Mouse (Mus musculus): ENCODE measurements at regions not wholly inside any gene's neighbourhood (a gene's known extent, or its start where the extent isn't known, plus 50 kb on each side); places are given as distances from the start of the nearest gene placed in this dataset.

- Histone ChIP-seq H3K4me1 (replicated peaks; ENCODE audit: control insufficient read depth, insufficient read depth, low read length) (no peaks in the 10 kb centered on the region), H3K9me3 (ENCODE audit: control insufficient read depth, low read length) (no peaks in the 10 kb centered on the region), H3K4me2 (replicated peaks) (no peak overlapping the region), H3K4me3 (replicated peaks; ENCODE audit: low read length) (no peak overlapping the region), H3K36me3 (replicated peaks; ENCODE audit: control insufficient read depth, insufficient read depth) (no peaks in the 10 kb centered on the region), H3K9ac (no peak overlapping the region), H3K27ac (no peak overlapping the region), H3K27me3 (ENCODE audit: control insufficient read depth, insufficient read depth, low read length) (no peaks in the 10 kb centered on the region)
- WGBS = 85% methylated on average over 3 of the region's 3 CpGs
- no peak for ATAC-seq (ENCODE audit: low FRiP score)
- no peak for DNase-seq (ENCODE audit: low spot score)
Observed at GRCm38 (mm10) chr8:76309200-76309599, 590.0 kb upstream of the Nr3c2 start.

DNA sequence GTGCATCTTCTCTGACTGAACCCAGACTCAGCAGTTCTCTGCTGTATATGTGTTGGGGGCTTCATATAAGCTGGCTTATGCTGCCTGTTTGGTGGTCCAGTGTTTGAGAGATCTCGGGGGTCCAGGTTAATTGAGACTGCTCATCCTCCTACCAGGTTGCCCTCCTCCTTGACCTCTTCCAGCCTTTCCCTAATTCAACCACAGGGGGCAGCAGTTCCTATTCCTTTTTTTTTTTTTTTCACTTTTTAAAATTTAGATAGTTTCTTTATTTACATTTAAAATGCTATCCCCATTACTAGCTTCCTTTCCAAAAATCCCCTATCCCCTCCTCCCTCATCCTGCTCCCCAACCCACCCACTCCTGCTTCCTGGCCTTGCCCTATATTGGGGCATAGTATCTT is 570.7 kb upstream of the Nr3c2 start:
- WGBS = 84% methylated on average over 1 of the region's 1 CpGs

DNA sequence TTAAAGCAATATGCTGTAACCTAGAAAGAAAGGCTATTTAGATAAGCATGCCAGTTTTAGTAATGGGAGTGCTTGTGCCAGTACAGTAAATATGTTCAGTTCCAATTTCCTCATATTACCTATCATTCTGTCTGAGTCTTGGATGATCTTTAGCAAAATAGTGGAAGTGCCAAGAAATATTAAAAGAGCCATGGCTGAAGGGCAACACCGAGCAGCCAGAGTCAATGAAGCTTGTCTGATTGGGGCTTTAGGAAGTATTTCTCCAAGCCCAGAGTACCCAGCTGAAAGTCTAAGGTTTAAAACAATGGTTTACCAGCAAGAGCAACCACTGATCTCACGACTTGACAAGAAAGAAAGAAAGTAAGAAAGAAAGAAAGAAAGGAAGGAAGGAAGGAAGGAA is 556.2 kb upstream of the Nr3c2 start:
- no peak for DNase-seq (ENCODE audit: low spot score)
- Histone ChIP-seq H3K36me3 (replicated peaks; ENCODE audit: control insufficient read depth, insufficient read depth) (no peaks in the 10 kb centered on the region), H3K9ac (no peak overlapping the region), H3K27ac (no peak overlapping the region), H3K27me3 (ENCODE audit: control insufficient read depth, insufficient read depth, low read length) (no peaks in the 10 kb centered on the region), H3K4me3 (replicated peaks; ENCODE audit: low read length) (no peak overlapping the region), H3K9me3 (ENCODE audit: control insufficient read depth, low read length) (no peaks in the 10 kb centered on the region), H3K4me2 (replicated peaks) (no peak overlapping the region), H3K4me1 (replicated peaks; ENCODE audit: control insufficient read depth, insufficient read depth, low read length) (no peaks in the 10 kb centered on the region)
- WGBS = 60% methylated on average over 2 of the region's 2 CpGs
- ATAC-seq (ENCODE audit: low FRiP score) = no peak

More for the DNA sequence above, 570.7 kb upstream of the Nr3c2 start:
- Histone ChIP-seq H3K4me3 (replicated peaks; ENCODE audit: low read length) (no peak overlapping the region), H3K9ac (no peak overlapping the region), H3K4me2 (replicated peaks) (no peak overlapping the region), H3K4me1 (replicated peaks; ENCODE audit: control insufficient read depth, insufficient read depth, low read length) (no peaks in the 10 kb centered on the region), H3K27ac (no peak overlapping the region), H3K27me3 (ENCODE audit: control insufficient read depth, insufficient read depth, low read length) (no peaks in the 10 kb centered on the region), H3K36me3 (replicated peaks; ENCODE audit: control insufficient read depth, insufficient read depth) (no peaks in the 10 kb centered on the region), H3K9me3 (ENCODE audit: control insufficient read depth, low read length) (no peaks in the 10 kb centered on the region)
- no peak for DNase-seq (ENCODE audit: low spot score)
- no peak for ATAC-seq (ENCODE audit: low FRiP score)

DNA sequence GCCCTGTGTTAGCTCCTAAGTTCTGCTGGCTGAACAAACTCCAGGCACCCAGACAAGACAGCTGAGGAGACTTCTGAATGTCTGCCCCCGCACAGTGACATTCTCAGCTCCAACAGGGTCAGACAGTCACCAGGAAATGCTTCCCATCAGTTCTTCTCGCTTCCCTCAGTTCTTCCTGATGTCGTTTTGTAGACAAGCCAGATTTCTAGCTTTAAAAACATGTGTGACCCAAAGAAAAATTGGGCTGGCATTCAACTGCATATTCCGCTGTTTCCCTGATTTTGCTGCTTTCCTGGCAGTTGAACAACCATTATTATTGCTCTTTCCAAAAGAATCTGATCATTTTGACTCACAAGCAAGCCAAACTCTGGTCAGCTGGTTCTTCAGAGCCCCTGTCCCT is 553.1 kb upstream of the Nr3c2 start:
- Histone ChIP-seq H3K4me2 (replicated peaks) (no peak overlapping the region), H3K9me3 (ENCODE audit: control insufficient read depth, low read length) (no peaks in the 10 kb centered on the region), H3K9ac (no peak overlapping the region), H3K27me3 (ENCODE audit: control insufficient read depth, insufficient read depth, low read length) (no peaks in the 10 kb centered on the region), H3K27ac (no peak overlapping the region), H3K4me3 (replicated peaks; ENCODE audit: low read length) (no peak overlapping the region), H3K36me3 (replicated peaks; ENCODE audit: control insufficient read depth, insufficient read depth) (no peaks in the 10 kb centered on the region), H3K4me1 (replicated peaks; ENCODE audit: control insufficient read depth, insufficient read depth, low read length) (no peaks in the 10 kb centered on the region)
- ATAC-seq (ENCODE audit: low FRiP score) (no peak), DNase-seq (ENCODE audit: low spot score) (no peak)
- 84% methylated on average over 4 of the region's 4 CpGs for WGBS

- Histone ChIP-seq H3K36me3 (replicated peaks; ENCODE audit: control insufficient read depth, insufficient read depth) (no peaks in the 10 kb centered on the region), H3K9ac (no peak overlapping the region), H3K27me3 (ENCODE audit: control insufficient read depth, insufficient read depth, low read length) (no peaks in the 10 kb centered on the region), H3K9me3 (ENCODE audit: control insufficient read depth, low read length) (no peaks in the 10 kb centered on the region), H3K4me2 (replicated peaks) (no peak overlapping the region), H3K4me3 (replicated peaks; ENCODE audit: low read length) (no peak overlapping the region), H3K4me1 (replicated peaks; ENCODE audit: control insufficient read depth, insufficient read depth, low read length) (no peaks in the 10 kb centered on the region), H3K27ac (no peak overlapping the region)
- ATAC-seq (ENCODE audit: low FRiP score) (no peak), DNase-seq (ENCODE audit: low spot score) (peak; percentile 58)
- WGBS = 76% methylated on average over 1 of the region's 1 CpGs
Observed at GRCm38 (mm10) chr8:76346832-76347231, 552.4 kb upstream of the Nr3c2 start.

- DNase-seq (ENCODE audit: low spot score) (no peak), ATAC-seq (ENCODE audit: low FRiP score) (no peak)
- H3K4me3 ChIP-seq (replicated peaks; ENCODE audit: low read length) = no peak overlapping the region
- no peak overlapping the region for H3K4me2 ChIP-seq (replicated peaks)
- no peak overlapping the region for H3K27ac ChIP-seq
- no peaks in the 10 kb centered on the region for H3K27me3 ChIP-seq (ENCODE audit: control insufficient read depth, insufficient read depth, low read length)
- H3K4me1 ChIP-seq (replicated peaks; ENCODE audit: control insufficient read depth, insufficient read depth, low read length) = no peaks in the 10 kb centered on the region
- H3K36me3 ChIP-seq (replicated peaks; ENCODE audit: control insufficient read depth, insufficient read depth) = no peaks in the 10 kb centered on the region
- no peak overlapping the region for H3K9ac ChIP-seq
- no peaks in the 10 kb centered on the region for H3K9me3 ChIP-seq (ENCODE audit: control insufficient read depth, low read length)
Observed at GRCm38 (mm10) chr8:76374314-76374713, 524.9 kb upstream of the Nr3c2 start.

DNA sequence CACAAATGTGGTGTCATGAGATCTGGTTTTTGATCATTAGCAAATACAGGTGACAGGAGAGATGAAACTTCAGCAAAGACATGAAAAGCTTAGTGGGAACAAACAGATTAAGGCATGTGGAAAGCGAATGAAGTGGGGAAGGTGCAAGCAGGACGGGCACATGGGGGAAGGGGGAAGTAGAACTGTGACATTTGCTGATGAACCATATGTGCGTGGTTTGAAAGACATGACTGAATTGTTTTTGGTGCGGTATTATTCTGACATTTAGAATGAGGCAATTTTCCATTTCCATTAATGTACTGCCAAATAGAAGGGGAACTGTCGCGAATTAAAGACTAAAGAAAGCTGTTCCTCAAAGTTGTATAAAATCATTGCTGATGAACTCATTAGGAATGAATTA is 521.5 kb upstream of the Nr3c2 start:
- no peaks in the 10 kb centered on the region for H3K27me3 ChIP-seq (ENCODE audit: control insufficient read depth, insufficient read depth, low read length)
- DNase-seq (ENCODE audit: low spot score) = no peak
- WGBS = 91% methylated on average over 6 of the region's 6 CpGs

GRCm38 (mm10) chr8:76381643-76382042 is 517.6 kb upstream of the Nr3c2 start:
- ATAC-seq (ENCODE audit: low FRiP score) (no peak), DNase-seq (ENCODE audit: low spot score) (no peak)
- no peaks in the 10 kb centered on the region for H3K9me3 ChIP-seq (ENCODE audit: control insufficient read depth, low read length)
- 86% methylated on average over 2 of the region's 2 CpGs for WGBS
- no peaks in the 10 kb centered on the region for H3K27me3 ChIP-seq (ENCODE audit: control insufficient read depth, insufficient read depth, low read length)
- H3K27ac ChIP-seq = no peak overlapping the region
- no peak overlapping the region for H3K9ac ChIP-seq
- H3K4me1 ChIP-seq (replicated peaks; ENCODE audit: control insufficient read depth, insufficient read depth, low read length) = 0 out of 2 replicates have a peak, but pooled peaks cover 7% of the 10 kb centered on the region
- no peak overlapping the region for H3K4me3 ChIP-seq (replicated peaks; ENCODE audit: low read length)
- H3K4me2 ChIP-seq (replicated peaks) = no peak overlapping the region
- no peaks in the 10 kb centered on the region for H3K36me3 ChIP-seq (replicated peaks; ENCODE audit: control insufficient read depth, insufficient read depth)

More for the DNA sequence above, 521.5 kb upstream of the Nr3c2 start:
- H3K27ac ChIP-seq = no peak overlapping the region
- H3K4me1 ChIP-seq (replicated peaks; ENCODE audit: control insufficient read depth, insufficient read depth, low read length) = no peaks in the 10 kb centered on the region
- no peak overlapping the region for H3K4me2 ChIP-seq (replicated peaks)
- H3K9me3 ChIP-seq (ENCODE audit: control insufficient read depth, low read length) = no peaks in the 10 kb centered on the region
- H3K36me3 ChIP-seq (replicated peaks; ENCODE audit: control insufficient read depth, insufficient read depth) = no peaks in the 10 kb centered on the region
- no peak overlapping the region for H3K4me3 ChIP-seq (replicated peaks; ENCODE audit: low read length)
- ATAC-seq (ENCODE audit: low FRiP score) = no peak
- no peak overlapping the region for H3K9ac ChIP-seq

- Histone ChIP-seq H3K27ac (0 out of 2 replicates have a peak overlapping the region, but pooled peaks have one; percentile 9), H3K36me3 (replicated peaks; ENCODE audit: control insufficient read depth, insufficient read depth) (no peaks in the 10 kb centered on the region), H3K4me1 (replicated peaks; ENCODE audit: control insufficient read depth, insufficient read depth, low read length) (0 out of 2 replicates have a peak, but pooled peaks cover 7% of the 10 kb centered on the region), H3K27me3 (ENCODE audit: control insufficient read depth, insufficient read depth, low read length) (no peaks in the 10 kb centered on the region), H3K4me2 (replicated peaks) (no peak overlapping the region), H3K4me3 (replicated peaks; ENCODE audit: low read length) (no peak overlapping the region), H3K9ac (no peak overlapping the region), H3K9me3 (ENCODE audit: control insufficient read depth, low read length) (no peaks in the 10 kb centered on the region)
- DNase-seq (ENCODE audit: low spot score) = no peak
- ATAC-seq (ENCODE audit: low FRiP score) = peak; percentile 64; the same call in 1 of the 2 replicates
- WGBS = 57% methylated on average over 5 of the region's 5 CpGs
Observed at GRCm38 (mm10) chr8:76383583-76384281, 515.5 kb upstream of the Nr3c2 start.

DNA sequence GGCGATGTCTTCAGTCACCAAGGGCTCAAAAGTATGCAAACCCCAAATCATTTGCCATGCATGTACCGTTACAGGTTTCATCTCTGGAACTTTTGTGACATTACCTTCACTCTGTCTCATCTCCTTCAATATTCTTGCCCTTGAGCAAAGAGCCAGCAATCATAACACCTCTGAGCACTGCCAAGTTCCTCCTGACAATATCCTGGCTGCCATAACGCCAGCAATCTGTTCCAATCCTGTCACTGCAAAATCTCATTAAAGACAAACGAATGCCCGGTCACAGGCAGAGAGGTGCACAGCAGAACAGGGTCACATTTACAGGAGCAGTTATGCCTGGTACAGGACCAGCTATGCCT is 515.0 kb upstream of the Nr3c2 start:
- DNase-seq (ENCODE audit: low spot score) (no peak), ATAC-seq (ENCODE audit: low FRiP score) (peak; percentile 27; the same call in 1 of the 2 replicates)
- 64% methylated on average over 5 of the region's 5 CpGs for WGBS
- 0 out of 2 replicates have a peak, but pooled peaks cover 7% of the 10 kb centered on the region for H3K4me1 ChIP-seq (replicated peaks; ENCODE audit: control insufficient read depth, insufficient read depth, low read length)
- H3K4me3 ChIP-seq (replicated peaks; ENCODE audit: low read length) = no peak overlapping the region
- no peaks in the 10 kb centered on the region for H3K9me3 ChIP-seq (ENCODE audit: control insufficient read depth, low read length)
- H3K4me2 ChIP-seq (replicated peaks) = no peak overlapping the region
- no peak overlapping the region for H3K27ac ChIP-seq
- H3K27me3 ChIP-seq (ENCODE audit: control insufficient read depth, insufficient read depth, low read length) = no peaks in the 10 kb centered on the region
- no peak overlapping the region for H3K9ac ChIP-seq
- H3K36me3 ChIP-seq (replicated peaks; ENCODE audit: control insufficient read depth, insufficient read depth) = no peaks in the 10 kb centered on the region
